Mouse (Mus musculus) megakaryocyte, embryonic 14.5 days (primary cell): ENCODE measurements around the gene Nedd4.

Experiments used
- FLI1 ChIP-seq: IDR thresholded peaks from 2 replicates; pipeline ENCODE4 v1.6.1; 2012; ENCODE audit warnings: low read length, inconsistent platforms, mixed read lengths
- GATA1 ChIP-seq: IDR thresholded peaks from 3 replicates; pipeline ENCODE4 v1.6.1; 2012; ENCODE audit warnings: mixed read lengths, low read length, inconsistent platforms, borderline replicate concordance

DNA sequence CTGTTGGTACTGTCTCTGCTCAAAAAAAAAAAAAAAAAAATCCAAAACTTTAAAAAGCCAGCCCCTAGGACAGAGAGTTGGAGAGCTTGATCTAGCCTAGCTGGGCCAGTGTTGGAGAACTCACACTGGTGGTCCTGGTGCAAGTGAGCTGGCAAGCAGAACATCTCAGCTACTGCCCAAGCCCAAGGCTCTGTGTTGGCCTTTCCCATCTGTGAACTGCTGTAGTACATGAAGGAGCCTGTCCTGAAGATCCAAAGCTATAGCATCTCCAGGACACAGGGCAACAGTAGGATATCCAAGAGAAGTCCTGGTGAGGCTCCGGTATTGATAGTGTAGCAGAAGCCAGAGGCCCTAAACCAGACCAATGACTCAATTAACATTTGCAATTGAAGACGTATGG lies 88.1 kb downstream of the Nedd4 start:
- TF ChIP-seq GATA1: no peak
- TF ChIP-seq FLI1: no peak
